Mouse (Mus musculus): ENCODE measurements around the gene Ppp5c. TPM values are rescaled to one million over a fixed set of nuclear protein-coding genes. Genes with fewer than 3 reads are reported as not detected.

Ppp5c gene
- total and polyA plus RNA-seq, 3 experiments = 94.2 to 249 (median 178) TPM

GRCm38 (mm10) chr7:16982859-16983568 is 44.7 kb downstream of the Ppp5c start, which contains the start of gene Gm42372:
Gene Gm42372, plus strand, starts transcription at chr7:16983086.
- Histone ChIP-seq H3K9me3 (replicated peaks; ENCODE audit: insufficient read depth, low read length) (no peaks in the 10 kb centered on the region), H3K36me3 (ENCODE audit: control insufficient read depth in 1 of 2, insufficient read depth in 2 of 2, low read length in 2 of 2) (no peaks in the 10 kb centered on the region; a peak in 1 of 4 replicates), H3K79me2 (ENCODE audit: control insufficient read depth, insufficient read depth, low read length, poor library complexity) (no peaks in the 10 kb centered on the region), H3K9ac (ENCODE audit: control insufficient read depth, low read depth, low read length, poor library complexity, severe bottlenecking) (no peak within 1 kb of the TSS), H3K27me3 (ENCODE audit: control insufficient read depth in 1 of 2, insufficient read depth in 2 of 2, low read length in 2 of 2) (no peaks in the 10 kb centered on the region), H3K27ac (ENCODE audit: control insufficient read depth, low read depth, low read length) (no peak within 1 kb of the TSS), H3K4me3 (ENCODE audit: control insufficient read depth in 1 of 2, insufficient read depth in 1 of 2, low read depth in 2 of 2, low read length in 2 of 2) (no peak within 1 kb of the TSS), H3K4me1 (ENCODE audit: control insufficient read depth in 1 of 2, insufficient read depth in 2 of 2, low read length in 2 of 2) (no peaks in the 10 kb centered on the region; a peak in 1 of 4 replicates)
- TF ChIP-seq TBP (IDR thresholded peaks at IDR 0.05; ENCODE audit: low read depth, low read length) = no peak
- TF ChIP-seq SIN3A (IDR thresholded peaks at IDR 0.05; ENCODE audit: low read length) = no peak
- DNase-seq (ENCODE audit: low read depth, low spot score) = no peak

- Histone ChIP-seq H3K9me3 (replicated peaks; ENCODE audit: insufficient read depth, low read length) (no peaks in the 10 kb centered on the region), H3K27me3 (ENCODE audit: control insufficient read depth in 1 of 2, insufficient read depth in 2 of 2, low read length in 2 of 2) (no peaks in the 10 kb centered on the region), H3K79me2 (ENCODE audit: control insufficient read depth, insufficient read depth, low read length, poor library complexity) (no peaks in the 10 kb centered on the region), H3K27ac (ENCODE audit: control insufficient read depth, low read depth, low read length) (peak overlapping the region; percentile 7; the same call in 1 of the 2 replicates), H3K9ac (ENCODE audit: control insufficient read depth, low read depth, low read length, poor library complexity, severe bottlenecking) (peak overlapping the region; percentile 48), H3K4me3 (ENCODE audit: control insufficient read depth in 1 of 2, insufficient read depth in 1 of 2, low read depth in 2 of 2, low read length in 2 of 2) (peak overlapping the region; percentile 44 to 60), H3K36me3 (ENCODE audit: control insufficient read depth in 1 of 2, insufficient read depth in 2 of 2, low read length in 2 of 2) (no peaks in the 10 kb centered on the region; a peak in 1 of 4 replicates), H3K4me1 (ENCODE audit: control insufficient read depth in 1 of 2, insufficient read depth in 2 of 2, low read length in 2 of 2) (no peaks in the 10 kb centered on the region; a peak in 1 of 4 replicates)
- peak; percentile 24 for DNase-seq (ENCODE audit: low read depth, low spot score)
- no peak for TF ChIP-seq ZKSCAN1 (IDR thresholded peaks at IDR 0.05; ENCODE audit: low read depth, low read length)
- no peak for TF ChIP-seq ZNF384 (IDR thresholded peaks at IDR 0.05; ENCODE audit: low read depth, low read length)
- TF ChIP-seq NRF1 (IDR thresholded peaks at IDR 0.05; ENCODE audit: insufficient read depth, low read depth, low read length, poor library complexity, severe bottlenecking) = no peak
- TF ChIP-seq CTCF (IDR thresholded peaks at IDR 0.05 in 2 of 3, conservative IDR thresholded peaks at IDR 0.05 in 1 of 3; ENCODE audit: control insufficient read depth in 1 of 3, insufficient read depth in 1 of 3, low read depth in 2 of 3, low read length in 3 of 3, poor library complexity in 1 of 3, severe bottlenecking in 1 of 3) = no peak
- TF ChIP-seq BHLHE40 (IDR thresholded peaks at IDR 0.05; ENCODE audit: borderline replicate concordance, low read depth, low read length) = no peak
- TF ChIP-seq CHD1 (IDR thresholded peaks at IDR 0.05; ENCODE audit: low read depth, low read length) = no peak
- TF ChIP-seq SIN3A (IDR thresholded peaks at IDR 0.05; ENCODE audit: low read length) = no peak
- TF ChIP-seq KAT2A (conservative IDR thresholded peaks at IDR 0.05; ENCODE audit: low read depth, low read length) = no peak
- no peak for TF ChIP-seq MEF2A (IDR thresholded peaks at IDR 0.05; ENCODE audit: extremely low read depth, insufficient replicate concordance, low read depth, low read length, poor library complexity, severe bottlenecking)
- TF ChIP-seq JUND (IDR thresholded peaks at IDR 0.05; ENCODE audit: low read depth, low read length) = no peak
- TF ChIP-seq TCF12 (IDR thresholded peaks at IDR 0.05; ENCODE audit: low read depth, low read length) = no peak
- no peak for TF ChIP-seq USF2 (IDR thresholded peaks at IDR 0.05; ENCODE audit: borderline replicate concordance in 1 of 2, insufficient read depth in 1 of 2, low read depth in 1 of 2, low read length in 2 of 2)
- no peak for TF ChIP-seq EP300 (IDR thresholded peaks at IDR 0.05; ENCODE audit: low read depth in 1 of 2, low read length in 2 of 2)
- no peak for TF ChIP-seq MYC (IDR thresholded peaks at IDR 0.05; ENCODE audit: low read depth, low read length)
- TF ChIP-seq ELF1 (IDR thresholded peaks at IDR 0.05; ENCODE audit: low read depth, low read length) = no peak
- no peak for TF ChIP-seq USF1 (IDR thresholded peaks at IDR 0.05; ENCODE audit: low read depth, low read length)
- no peak for TF ChIP-seq GATA1 (IDR thresholded peaks at IDR 0.05; ENCODE audit: low read depth, low read length)
- TF ChIP-seq MXI1 (IDR thresholded peaks at IDR 0.05; ENCODE audit: low read depth, low read length) = no peak
- no peak for TF ChIP-seq MAFK (IDR thresholded peaks at IDR 0.05; ENCODE audit: borderline replicate concordance, low read depth, low read length)
Measured at GRCm38 (mm10) chr7:16980348-16980747, 47.4 kb downstream of the Ppp5c start.
